Mouse (Mus musculus) midbrain, embryonic 11.5 days (tissue): ENCODE results near the gene Lin52. TPM values are rescaled to one million over a fixed set of nuclear protein-coding genes. Genes with fewer than 3 reads are reported as not detected.
A peak's percentile ranks its signal among the peaks of the same experiment; 100 is the strongest.

Experiments used
- ATAC-seq: fragments of 200-750 bp; cut with Nextera tagmentation; 2 replicates; pipeline ENCODE4 v1.8.0; 2017; ENCODE audit warnings: moderate TSS enrichment, moderate library complexity; ENCODE audit not compliant: low FRiP score
- DNase-seq: peaks from one replicate; pipeline ENCODE4 v3.0.0; 2015; ENCODE audit warnings: low spot score; ENCODE audit errors: missing footprints
- H3K27ac ChIP-seq: fragments of 300-500 bp; sonication (generic); 2 replicates; pipeline ENCODE4 v1.5.1; 2014; ENCODE audit warnings: low read depth, low read length
- H3K27me3 ChIP-seq: fragments of 300-500 bp; sonication (generic); 2 replicates; pipeline ENCODE4 v1.6.1; 2014; ENCODE audit warnings: mild to moderate bottlenecking, low read length, moderate library complexity, mixed read lengths; ENCODE audit not compliant: control insufficient read depth, insufficient read depth
- H3K36me3 ChIP-seq: fragments of 300-500 bp; sonication (generic); 2 replicates; pipeline ENCODE4 v1.6.1; 2014; ENCODE audit warnings: mild to moderate bottlenecking, low read length, moderate library complexity, mixed read lengths; ENCODE audit not compliant: control insufficient read depth, insufficient read depth
- H3K4me1 ChIP-seq: fragments of 300-500 bp; sonication (generic); 2 replicates; pipeline ENCODE4 v1.6.1; 2014; ENCODE audit warnings: low read length; ENCODE audit not compliant: control insufficient read depth, insufficient read depth
- H3K4me2 ChIP-seq: fragments of 300-500 bp; sonication (generic); 2 replicates; pipeline ENCODE4 v1.6.1; 2014; ENCODE audit warnings: mild to moderate bottlenecking, moderate library complexity
- H3K4me3 ChIP-seq: fragments of 300-500 bp; sonication (generic); 2 replicates; pipeline ENCODE4 v1.5.1; 2014; ENCODE audit warnings: low read depth, low read length
- H3K9ac ChIP-seq: fragments of 300-500 bp; sonication (generic); 2 replicates; pipeline ENCODE4 v1.6.1; 2014; ENCODE audit warnings: low read length
- H3K9me3 ChIP-seq: fragments of 300-500 bp; sonication (generic); 2 replicates; pipeline ENCODE4 v1.6.1; 2016; ENCODE audit warnings: low read length; ENCODE audit not compliant: control insufficient read depth
- WGBS: fragments of 180-500 bp; shearing (Covaris S2); extraction: QIAGEN DNeasy Blood & Tissue Kit; methylation state at CpG from one replicate; pipeline ENCODE4 v1.1.7; 2014; 5-methylcytosine and 5-hydroxymethylcytosine counted together
- polyA plus RNA-seq: library from polyadenylated mRNA; unstranded; fragments of >200 nt; fragmentation: Nextera tagmentation; extraction: Ambion mirVana; gene quantifications from 2 replicates; pipeline ENCODE4 v1.2.1, GENCODE M21; 2014

Gene Lin52
- polyA plus RNA-seq, 1 experiment from 2014 or later = 42.2 TPM

DNA sequence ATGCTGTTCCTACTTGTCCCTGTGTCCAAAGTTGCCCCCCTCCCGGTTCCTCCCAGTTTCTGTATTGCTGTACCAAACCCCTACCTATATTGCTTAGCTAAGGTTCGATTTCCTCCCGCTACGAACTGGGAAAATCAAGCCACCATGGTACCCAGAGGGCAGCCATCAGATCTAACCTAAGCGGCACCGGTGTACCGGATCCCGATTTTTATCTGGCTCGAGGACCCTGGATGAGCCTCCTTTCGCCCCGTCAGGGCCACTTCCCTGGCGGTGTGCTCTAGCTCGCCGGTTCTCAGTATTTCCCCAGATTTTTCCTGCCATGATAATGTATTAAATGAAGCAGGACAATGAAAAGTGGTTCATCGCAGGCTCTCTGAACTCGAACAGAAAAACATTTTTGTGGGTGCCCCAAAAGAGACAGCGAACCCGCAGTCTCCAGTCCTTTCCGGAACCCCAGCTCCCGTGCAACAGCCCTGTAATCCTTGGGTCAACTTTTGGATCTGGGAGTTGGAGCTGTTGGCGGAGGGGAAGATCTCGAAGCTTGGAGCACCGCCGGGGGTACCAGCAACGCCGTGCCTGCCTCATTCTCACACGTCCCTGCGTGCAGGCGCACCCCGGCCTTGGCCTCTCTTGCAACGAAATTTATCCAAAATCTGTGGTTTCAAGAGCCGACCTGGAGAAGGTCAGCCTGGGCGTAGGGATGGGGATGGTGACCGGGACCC, 119.6 kb downstream of the Lin52 start:
- no peak overlapping the region for H3K27ac ChIP-seq
- peak; percentile 95 for DNase-seq
- H3K4me1 ChIP-seq = peaks cover 10% of the 10 kb centered on the region
- H3K4me3 ChIP-seq = no peak overlapping the region
- no peaks in the 10 kb centered on the region for H3K9me3 ChIP-seq
- no peak for ATAC-seq
- peaks cover 77% of the 10 kb centered on the region for H3K27me3 ChIP-seq
- no peaks in the 10 kb centered on the region for H3K36me3 ChIP-seq
- H3K4me2 ChIP-seq = no peak overlapping the region
- WGBS = 1% methylated on average over 34 of the region's 34 CpGs
- H3K9ac ChIP-seq = no peak overlapping the region

GRCm38 (mm10) chr12:84571466-84572340, 120.5 kb downstream of the Lin52 start:
- DNase-seq (peak; percentile 97), ATAC-seq (no peak)
- WGBS = under 1% methylated on average over 43 of the region's 43 CpGs
- no peaks in the 10 kb centered on the region for H3K36me3 ChIP-seq
- H3K4me2 ChIP-seq = no peak overlapping the region
- no peak overlapping the region for H3K27ac ChIP-seq
- peaks cover 10% of the 10 kb centered on the region for H3K4me1 ChIP-seq
- no peak overlapping the region for H3K9ac ChIP-seq
- H3K4me3 ChIP-seq = 0 out of 2 replicates have a peak overlapping the region, but pooled peaks have one; percentile 5
- no peaks in the 10 kb centered on the region for H3K9me3 ChIP-seq
- H3K27me3 ChIP-seq = peaks cover 77% of the 10 kb centered on the region

DNA sequence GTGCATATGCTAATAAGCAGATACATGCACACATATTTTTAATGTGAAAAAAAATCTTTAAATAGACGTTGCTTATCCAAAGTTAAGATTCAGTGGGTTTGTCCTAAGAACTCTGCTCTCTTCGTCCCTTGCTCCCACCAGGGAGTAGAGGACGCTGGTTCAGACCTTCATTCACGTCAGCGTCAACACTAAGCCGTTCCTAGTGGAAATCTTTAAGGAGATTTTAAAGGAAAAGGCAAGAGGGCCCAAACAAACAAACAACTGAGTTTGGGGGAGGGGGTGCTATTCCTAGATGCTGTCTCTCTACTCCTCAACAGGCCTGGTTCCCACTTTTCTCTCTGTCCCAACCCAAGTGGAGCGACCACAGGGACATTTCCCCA, 121.1 kb downstream of the Lin52 start:
- H3K27ac ChIP-seq = no peak overlapping the region
- no peak for ATAC-seq

GRCm38 (mm10) chr12:84573094-84573493, 121.9 kb downstream of the Lin52 start:
- H3K27ac ChIP-seq = no peak overlapping the region
- no peak overlapping the region for H3K4me2 ChIP-seq
- WGBS = 14% methylated on average over 7 of the region's 7 CpGs
- H3K9me3 ChIP-seq = no peaks in the 10 kb centered on the region
- no peaks in the 10 kb centered on the region for H3K36me3 ChIP-seq
- peaks cover 66% of the 10 kb centered on the region for H3K27me3 ChIP-seq
- ATAC-seq = no peak
- no peak overlapping the region for H3K9ac ChIP-seq
- DNase-seq = peak; percentile 90
- H3K4me1 ChIP-seq = peaks cover 10% of the 10 kb centered on the region
- H3K4me3 ChIP-seq = no peak overlapping the region

More for the DNA sequence above, 121.1 kb downstream of the Lin52 start:
- H3K27me3 ChIP-seq = peaks cover 73% of the 10 kb centered on the region
- H3K4me1 ChIP-seq = peaks cover 10% of the 10 kb centered on the region
- H3K4me3 ChIP-seq = no peak overlapping the region
- 2% methylated on average over 7 of the region's 7 CpGs for WGBS
- no peaks in the 10 kb centered on the region for H3K9me3 ChIP-seq
- no peaks in the 10 kb centered on the region for H3K36me3 ChIP-seq
- DNase-seq = peak; percentile 90
- H3K4me2 ChIP-seq = no peak overlapping the region
- H3K9ac ChIP-seq = no peak overlapping the region

- H3K9me3 ChIP-seq = no peaks in the 10 kb centered on the region
- H3K9ac ChIP-seq = no peak overlapping the region
- H3K27ac ChIP-seq = no peak overlapping the region
- ATAC-seq = no peak
- no peak overlapping the region for H3K4me2 ChIP-seq
- no peaks in the 10 kb centered on the region for H3K36me3 ChIP-seq
- no peak for DNase-seq
- H3K4me3 ChIP-seq = no peak overlapping the region
- no peaks in the 10 kb centered on the region for H3K4me1 ChIP-seq
- 79% methylated on average over 11 of the region's 11 CpGs for WGBS
- peaks cover 19% of the 10 kb centered on the region for H3K27me3 ChIP-seq
Observed at GRCm38 (mm10) chr12:84577768-84578439, 126.7 kb downstream of the Lin52 start.

DNA sequence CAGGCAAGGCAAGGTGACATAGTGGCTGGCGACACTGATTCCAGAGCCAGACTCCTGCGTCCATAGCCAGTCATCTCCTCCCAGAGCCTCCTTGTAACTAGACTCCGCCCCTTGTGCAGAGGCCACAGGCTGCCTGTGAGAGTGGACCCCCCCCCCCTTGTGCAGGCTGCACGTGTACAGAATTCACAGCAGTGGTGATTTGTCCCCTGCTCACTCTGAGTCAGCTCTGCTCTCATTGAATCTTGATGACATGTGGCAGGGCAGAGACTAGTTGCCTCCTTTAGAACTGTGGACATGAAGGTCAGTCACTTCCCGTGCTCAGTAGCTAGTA, 127.2 kb downstream of the Lin52 start:
- Histone ChIP-seq H3K4me1 (no peaks in the 10 kb centered on the region), H3K9ac (no peak overlapping the region), H3K4me2 (no peak overlapping the region), H3K4me3 (no peak overlapping the region), H3K27me3 (peaks cover 14% of the 10 kb centered on the region), H3K36me3 (no peaks in the 10 kb centered on the region), H3K9me3 (no peaks in the 10 kb centered on the region), H3K27ac (no peak overlapping the region)
- 42% methylated on average over 5 of the region's 5 CpGs for WGBS
- DNase-seq (no peak), ATAC-seq (0 out of 2 replicates have a peak, but pooled peaks have one; percentile 30)

GRCm38 (mm10) chr12:84581285-84581684, 130.1 kb downstream of the Lin52 start:
- H3K4me3 ChIP-seq = no peak overlapping the region
- H3K36me3 ChIP-seq = no peaks in the 10 kb centered on the region
- WGBS = 89% methylated on average over 2 of the region's 2 CpGs
- no peaks in the 10 kb centered on the region; the same call in none of the 2 replicates for H3K27me3 ChIP-seq
- no peaks in the 10 kb centered on the region for H3K4me1 ChIP-seq
- DNase-seq = no peak
- H3K27ac ChIP-seq = no peak overlapping the region
- H3K4me2 ChIP-seq = no peak overlapping the region
- no peak for ATAC-seq
- H3K9ac ChIP-seq = no peak overlapping the region
- no peaks in the 10 kb centered on the region for H3K9me3 ChIP-seq

DNA sequence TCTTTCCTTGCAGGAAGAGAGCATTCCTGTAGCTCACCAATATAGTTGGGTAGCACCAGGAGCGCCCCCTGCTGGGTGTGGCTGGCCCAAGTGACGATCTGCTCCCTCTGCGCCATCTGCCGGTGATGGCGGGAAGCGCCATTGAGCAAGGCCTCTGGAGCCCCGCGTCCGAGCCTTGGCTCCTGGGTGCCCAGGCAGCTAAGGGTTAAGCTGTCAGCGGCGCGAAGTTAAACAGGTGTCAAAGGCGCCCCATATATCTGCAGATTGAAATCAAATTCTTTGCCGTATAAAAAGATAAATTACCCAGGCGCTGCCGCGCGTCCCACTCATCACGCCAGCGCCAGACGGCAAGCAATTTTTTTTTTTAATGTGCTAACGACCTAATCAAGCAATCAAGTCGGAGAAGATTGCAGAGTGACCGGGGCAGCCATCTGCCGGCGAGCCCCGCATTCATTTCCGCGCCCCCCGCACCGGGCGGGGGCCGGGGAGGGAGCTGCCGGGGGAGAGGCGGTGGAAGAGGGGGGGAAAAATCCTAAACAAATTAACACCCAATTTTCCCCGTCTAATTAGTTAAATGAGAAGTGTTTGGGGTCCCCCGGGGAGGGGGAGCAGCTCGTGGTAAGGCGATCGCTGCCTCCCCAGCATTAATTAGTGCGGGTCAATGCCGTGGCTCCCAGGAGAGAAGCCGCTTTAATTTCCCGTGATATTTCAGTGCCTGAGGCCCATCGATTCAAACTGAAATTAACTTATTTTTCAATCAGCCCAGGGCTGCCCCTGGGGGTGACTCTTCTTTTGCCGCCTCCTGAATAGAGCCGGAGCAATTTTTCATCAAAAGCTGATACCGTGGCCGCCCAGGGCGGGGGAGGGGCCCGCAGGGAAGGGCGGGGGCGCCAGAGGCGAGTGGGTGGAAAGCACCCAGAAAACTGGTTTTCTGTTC, 138.9 kb downstream of the Lin52 start:
- Histone ChIP-seq H3K9me3 (no peaks in the 10 kb centered on the region), H3K27ac (no peak overlapping the region), H3K4me2 (peak overlapping the region; percentile 96), H3K9ac (peak overlapping the region; percentile 68), H3K4me1 (peaks cover 2% of the 10 kb centered on the region; the same call in 1 of the 2 replicates), H3K36me3 (no peaks in the 10 kb centered on the region), H3K27me3 (no peaks in the 10 kb centered on the region), H3K4me3 (peak overlapping the region; percentile 49)
- ATAC-seq (peak; percentile 80), DNase-seq (peak; percentile 100)
- WGBS = under 1% methylated on average over 54 of the region's 54 CpGs
